Mouse (Mus musculus) spleen, adult 2 months (tissue): ENCODE measurements around the gene Olfr12. TPM values are rescaled to one million over a fixed set of nuclear protein-coding genes. Genes with fewer than 3 reads are reported as not detected.

Experiments
- DNase-seq, 2 experiments: peaks; one replicate each; pipeline versions ENCODE4 v3.0.0 to v3.0.0-alpha.2; 2012 to 2021; ENCODE audit warnings: low spot score in 2 of 2, low read depth in 1 of 2
- H3K27ac ChIP-seq: fragments of 200-500 bp; 2 replicates; pipeline ENCODE4 v1.5.1; 2012; ENCODE audit warnings: low read length, inconsistent platforms; ENCODE audit not compliant: insufficient read depth
- H3K27me3 ChIP-seq: fragments of 200-500 bp; 2 replicates; pipeline ENCODE4 v1.6.1; 2012; ENCODE audit warnings: mild to moderate bottlenecking, moderate library complexity, low read length, inconsistent platforms; ENCODE audit not compliant: control insufficient read depth, insufficient read depth
- H3K36me3 ChIP-seq: fragments of 200-500 bp; 2 replicates; pipeline ENCODE4 v1.6.1; 2012; ENCODE audit warnings: mild to moderate bottlenecking, low read length, inconsistent platforms; ENCODE audit not compliant: control insufficient read depth, insufficient read depth
- H3K4me1 ChIP-seq: fragments of 200-500 bp; 2 replicates; pipeline ENCODE4 v1.6.1; 2011; ENCODE audit warnings: inconsistent platforms; ENCODE audit not compliant: control insufficient read depth, insufficient read depth, insufficient read length
- H3K4me3 ChIP-seq: fragments of 200-500 bp; 2 replicates; pipeline ENCODE4 v1.5.1; 2011; ENCODE audit warnings: mild to moderate bottlenecking, inconsistent platforms; ENCODE audit not compliant: insufficient read depth, insufficient read length; ENCODE audit errors: extremely low read depth
- CTCF ChIP-seq: fragments of 200-500 bp; IDR thresholded peaks from 2 replicates; pipeline ENCODE4 v1.5.1; 2011; ENCODE audit warnings: mild to moderate bottlenecking, inconsistent platforms; ENCODE audit not compliant: insufficient read depth, insufficient read length, insufficient replicate concordance; ENCODE audit errors: extremely low read depth
- POLR2A ChIP-seq: fragments of 200-500 bp; IDR thresholded peaks from 2 replicates; pipeline ENCODE4 v1.6.1; 2011; ENCODE audit warnings: low read depth, low read length, inconsistent platforms
- WGBS: fragments of 180-500 bp; shearing (Covaris S2); methylation state at CpG from one replicate; pipeline ENCODE4 v1.1.7; 2018; 5-methylcytosine and 5-hydroxymethylcytosine counted together
- polyA plus RNA-seq: library from polyadenylated mRNA; depleted of rRNA; stranded (reverse); fragments of >200 nt; gene quantifications from 2 replicates; pipeline ENCODE4 v1.2.3, GENCODE M21; 2012

Gene Olfr12
- polyA plus RNA-seq, 1 experiment, result not detected

- H3K27me3 ChIP-seq, result no peaks in the 10 kb centered on the region
- no peak overlapping the region for H3K4me3 ChIP-seq
- H3K27ac ChIP-seq, result no peak overlapping the region
- no peaks in the 10 kb centered on the region for H3K4me1 ChIP-seq
- 49% methylated on average over 6 of the region's 6 CpGs for WGBS
- peaks cover 18% of the 10 kb centered on the region for H3K36me3 ChIP-seq
- DNase-seq, result no peak
- TF ChIP-seq POLR2A (no peak), CTCF (no peak)
Observed at GRCm38 (mm10) chr1:92632948-92633347, 15.4 kb downstream of the Olfr12 start.

DNA sequence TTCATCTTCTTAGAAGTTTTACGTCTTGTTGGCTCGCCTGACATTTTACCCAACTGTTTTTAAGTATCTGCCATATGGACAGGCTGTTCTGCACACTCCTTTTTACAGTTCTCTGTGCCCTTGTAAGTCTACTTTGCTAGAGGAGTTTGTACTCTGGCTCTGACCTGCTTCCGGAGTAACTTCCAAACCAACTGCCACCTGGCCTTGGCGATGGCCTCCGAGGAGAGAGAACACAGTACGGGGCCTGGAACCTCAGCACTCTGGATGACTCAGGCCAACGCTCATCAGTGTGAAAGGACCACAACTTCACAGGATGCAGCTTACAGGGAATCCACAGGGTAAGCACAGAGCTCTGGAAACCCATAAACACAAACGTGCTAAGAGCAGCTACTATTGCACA lies 16.1 kb downstream of the Olfr12 start:
- peaks cover 20% of the 10 kb centered on the region for H3K36me3 ChIP-seq
- 61% methylated on average over 8 of the region's 8 CpGs for WGBS
- H3K4me1 ChIP-seq, result no peaks in the 10 kb centered on the region
- no peak for DNase-seq
- TF ChIP-seq CTCF, result no peak
- no peak for TF ChIP-seq POLR2A
- no peak overlapping the region for H3K4me3 ChIP-seq
- H3K27ac ChIP-seq, result no peak overlapping the region
- no peaks in the 10 kb centered on the region for H3K27me3 ChIP-seq

DNA sequence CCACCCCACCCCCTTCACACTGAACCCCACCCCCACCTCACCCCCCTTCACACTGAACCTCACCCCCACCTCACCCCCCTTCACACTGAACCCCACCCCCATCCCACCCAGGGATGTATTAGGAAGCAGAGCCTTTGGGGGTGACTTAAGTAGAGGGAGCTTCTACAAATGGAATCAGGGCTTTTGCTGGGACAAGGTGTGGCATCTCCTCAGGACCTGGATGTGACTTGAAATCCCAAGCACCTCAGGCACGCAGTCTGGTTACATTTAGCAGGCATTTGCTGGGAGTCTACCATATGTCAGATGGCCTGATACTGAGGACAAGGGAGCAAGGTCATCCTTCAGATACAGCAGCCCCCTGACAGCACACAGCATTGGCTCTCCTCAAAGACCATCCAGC lies 17.0 kb downstream of the Olfr12 start:
- TF ChIP-seq CTCF (no peak), POLR2A (no peak)
- Histone ChIP-seq H3K27me3 (no peaks in the 10 kb centered on the region), H3K27ac (no peak overlapping the region), H3K4me3 (no peak overlapping the region), H3K36me3 (peaks cover 20% of the 10 kb centered on the region), H3K4me1 (no peaks in the 10 kb centered on the region)
- DNase-seq, result no peak
- 94% methylated on average over 1 of the region's 1 CpGs for WGBS

- Histone ChIP-seq H3K4me1 (peaks cover under 1% of the 10 kb centered on the region; the same call in 1 of the 2 replicates), H3K27me3 (no peaks in the 10 kb centered on the region), H3K4me3 (no peak overlapping the region), H3K36me3 (peaks cover 20% of the 10 kb centered on the region), H3K27ac (no peak overlapping the region)
- no peak for TF ChIP-seq POLR2A
- TF ChIP-seq CTCF, result no peak
- WGBS, result 94% methylated on average over 4 of the region's 4 CpGs
- no peak for DNase-seq
Observed at GRCm38 (mm10) chr1:92634976-92635599, 17.5 kb downstream of the Olfr12 start.

- peaks cover 20% of the 10 kb centered on the region for H3K36me3 ChIP-seq
Observed at GRCm38 (mm10) chr1:92636015-92636414, 18.4 kb downstream of the Olfr12 start.

GRCm38 (mm10) chr1:92636676-92637075 lies 19.1 kb downstream of the Olfr12 start:
- TF ChIP-seq POLR2A (no peak), CTCF (no peak)
- no peak for DNase-seq
- peaks cover 20% of the 10 kb centered on the region for H3K36me3 ChIP-seq
- H3K27ac ChIP-seq, result no peak overlapping the region
- no peaks in the 10 kb centered on the region for H3K27me3 ChIP-seq
- WGBS, result 96% methylated on average over 11 of the region's 11 CpGs
- H3K4me3 ChIP-seq, result no peak overlapping the region
- peaks cover 12% of the 10 kb centered on the region; the same call in 1 of the 2 replicates for H3K4me1 ChIP-seq

More at GRCm38 (mm10) chr1:92636015-92636414, 18.4 kb downstream of the Olfr12 start:
- peaks cover 10% of the 10 kb centered on the region; the same call in 1 of the 2 replicates for H3K4me1 ChIP-seq
- 82% methylated on average over 8 of the region's 8 CpGs for WGBS
- no peak for DNase-seq
- H3K27me3 ChIP-seq, result no peaks in the 10 kb centered on the region
- no peak overlapping the region for H3K4me3 ChIP-seq
- TF ChIP-seq CTCF, result no peak
- TF ChIP-seq POLR2A, result no peak
- H3K27ac ChIP-seq, result no peak overlapping the region

- TF ChIP-seq POLR2A, result no peak
- TF ChIP-seq CTCF, result no peak
- no peak for DNase-seq
- H3K4me3 ChIP-seq, result no peak overlapping the region
- H3K4me1 ChIP-seq, result peaks cover 12% of the 10 kb centered on the region; the same call in 1 of the 2 replicates
- no peak overlapping the region for H3K27ac ChIP-seq
- peaks cover 20% of the 10 kb centered on the region for H3K36me3 ChIP-seq
- WGBS, result 93% methylated on average over 15 of the region's 15 CpGs
- H3K27me3 ChIP-seq, result no peaks in the 10 kb centered on the region
Observed at GRCm38 (mm10) chr1:92637501-92638172, 20.0 kb downstream of the Olfr12 start.
